Mouse (Mus musculus) intestine, postnatal 0 days (tissue): Measurements from ENCODE around the gene Gm42420. TPM values are rescaled to one million over a fixed set of nuclear protein-coding genes. Genes with fewer than 3 reads are reported as not detected.
A peak's percentile ranks its signal among the peaks of the same experiment; 100 is the strongest.

ENCODE experiments used
- ATAC-seq: fragments of 200-750 bp; cut with Nextera tagmentation; 2 replicates; pipeline ENCODE4 v1.8.0; 2017; ENCODE audit warnings: mild to moderate bottlenecking, moderate TSS enrichment, moderate library complexity
- H3K27ac ChIP-seq: fragments of 300-500 bp; sonication (generic); 2 replicates; pipeline ENCODE4 v1.5.1; 2014; ENCODE audit warnings: mild to moderate bottlenecking, low read depth, low read length, moderate library complexity
- H3K27me3 ChIP-seq: fragments of 300-500 bp; sonication (generic); replicated peaks from 2 replicates; pipeline ENCODE4 v1.6.1; 2014; ENCODE audit warnings: low read length, mixed read lengths; ENCODE audit not compliant: control insufficient read depth, insufficient read depth
- H3K36me3 ChIP-seq: fragments of 300-500 bp; sonication (generic); 2 replicates; pipeline ENCODE4 v1.6.1; 2014; ENCODE audit warnings: mild to moderate bottlenecking, moderate library complexity; ENCODE audit not compliant: control insufficient read depth, insufficient read depth
- H3K4me1 ChIP-seq: fragments of 300-500 bp; sonication (generic); replicated peaks from 2 replicates; pipeline ENCODE4 v1.6.1; 2014; ENCODE audit warnings: antibody characterized with exemption, low read length, mixed read lengths; ENCODE audit not compliant: control insufficient read depth, insufficient read depth
- H3K4me2 ChIP-seq: fragments of 300-500 bp; sonication (generic); replicated peaks from 2 replicates; pipeline ENCODE4 v1.6.1; 2014; ENCODE audit warnings: low read depth, mild to moderate bottlenecking, moderate library complexity
- H3K4me3 ChIP-seq: fragments of 300-500 bp; sonication (generic); 2 replicates; pipeline ENCODE4 v1.5.1; 2014; ENCODE audit warnings: low read depth, low read length
- H3K9ac ChIP-seq: fragments of 300-500 bp; sonication (generic); 2 replicates; pipeline ENCODE4 v1.6.1; 2014; ENCODE audit warnings: mild to moderate bottlenecking, low read depth, low read length
- H3K9me3 ChIP-seq: fragments of 300-500 bp; sonication (generic); 2 replicates; pipeline ENCODE4 v1.6.1; 2016; ENCODE audit warnings: mixed run types; ENCODE audit not compliant: control insufficient read depth
- CTCF ChIP-seq: sonication (generic); IDR thresholded peaks from 2 replicates; pipeline ENCODE4 v1.5.1; 2016; ENCODE audit warnings: low read depth, mild to moderate bottlenecking, control low read depth, antibody characterized with exemption, moderate library complexity
- WGBS: fragments of 180-500 bp; shearing (Covaris S2); extraction: QIAGEN DNeasy Blood & Tissue Kit; methylation state at CpG from one replicate; pipeline ENCODE4 v1.1.7; 2014; 5-methylcytosine and 5-hydroxymethylcytosine counted together
- polyA plus RNA-seq: library from polyadenylated mRNA; unstranded; fragments of >200 nt; fragmentation: Nextera tagmentation; extraction: Ambion mirVana; gene quantifications from 2 replicates; pipeline ENCODE4 v1.2.1, GENCODE M21; 2015

Gene Gm42420
- polyA plus RNA-seq, 1 experiment from 2014 or later, result 0.60 TPM

- Histone ChIP-seq H3K4me2 (no peak overlapping the region), H3K36me3 (peaks cover 57% of the 10 kb centered on the region), H3K9me3 (no peaks in the 10 kb centered on the region), H3K27ac (no peak overlapping the region), H3K9ac (no peak overlapping the region), H3K4me3 (no peak overlapping the region), H3K27me3 (no peaks in the 10 kb centered on the region), H3K4me1 (0 out of 2 replicates have a peak, but pooled peaks cover 5% of the 10 kb centered on the region)
- WGBS, result 87% methylated on average over 7 of the region's 7 CpGs
- no peak for TF ChIP-seq CTCF
- ATAC-seq, result no peak
Measured at GRCm38 (mm10) chr6:39579552-39579951, 6.0 kb upstream of the Gm42420 start.

GRCm38 (mm10) chr6:39580558-39580957, 5.0 kb upstream of the Gm42420 start:
- no peak overlapping the region for H3K4me3 ChIP-seq
- WGBS, result 91% methylated on average over 2 of the region's 2 CpGs
- no peaks in the 10 kb centered on the region for H3K9me3 ChIP-seq
- TF ChIP-seq CTCF, result no peak
- no peak overlapping the region for H3K4me2 ChIP-seq
- H3K27me3 ChIP-seq, result no peaks in the 10 kb centered on the region
- H3K9ac ChIP-seq, result no peak overlapping the region
- no peak for ATAC-seq
- H3K36me3 ChIP-seq, result peaks cover 65% of the 10 kb centered on the region
- H3K27ac ChIP-seq, result no peak overlapping the region
- H3K4me1 ChIP-seq, result no peaks in the 10 kb centered on the region

GRCm38 (mm10) chr6:39581087-39581784, 4.3 kb upstream of the Gm42420 start:
- Histone ChIP-seq H3K36me3 (peaks cover 72% of the 10 kb centered on the region), H3K27me3 (no peaks in the 10 kb centered on the region), H3K27ac (no peak overlapping the region), H3K9ac (no peak overlapping the region), H3K4me1 (no peaks in the 10 kb centered on the region), H3K9me3 (no peaks in the 10 kb centered on the region), H3K4me3 (no peak overlapping the region), H3K4me2 (no peak overlapping the region)
- WGBS, result 77% methylated on average over 7 of the region's 7 CpGs
- no peak for TF ChIP-seq CTCF
- no peak for ATAC-seq

- H3K27me3 ChIP-seq, result no peaks in the 10 kb centered on the region
- H3K9ac ChIP-seq, result no peak overlapping the region
- H3K27ac ChIP-seq, result no peak overlapping the region
- H3K4me2 ChIP-seq, result no peak overlapping the region
- ATAC-seq, result no peak
- 92% methylated on average over 4 of the region's 4 CpGs for WGBS
- H3K4me3 ChIP-seq, result no peak overlapping the region
- no peaks in the 10 kb centered on the region for H3K9me3 ChIP-seq
- H3K36me3 ChIP-seq, result peaks cover 8% of the 10 kb centered on the region; the same call in 1 of the 2 replicates
- H3K4me1 ChIP-seq, result no peaks in the 10 kb centered on the region
- no peak for TF ChIP-seq CTCF
Measured at GRCm38 (mm10) chr6:39591481-39591880, 5.9 kb downstream of the Gm42420 start.

GRCm38 (mm10) chr6:39592401-39593214, 7.1 kb downstream of the Gm42420 start, which contains the start of gene Ndufb2:
TSS of gene Ndufb2 (plus strand) at chr6:39592574.
- Histone ChIP-seq H3K36me3 (peaks cover 13% of the 10 kb centered on the region; the same call in 1 of the 2 replicates), H3K9ac (peak within 1 kb of the TSS; percentile 67), H3K4me2 (peak within 1 kb of the TSS; percentile 74), H3K27ac (peak within 1 kb of the TSS; percentile 62), H3K4me3 (peak within 1 kb of the TSS; percentile 74), H3K9me3 (no peaks in the 10 kb centered on the region), H3K4me1 (no peaks in the 10 kb centered on the region), H3K27me3 (no peaks in the 10 kb centered on the region)
- no peak for TF ChIP-seq CTCF
- ATAC-seq, result peak; percentile 98
- WGBS, result under 1% methylated on average over 56 of the region's 56 CpGs

GRCm38 (mm10) chr6:39600851-39601250, 15.3 kb downstream of the Gm42420 start:
- ATAC-seq, result no peak
- 96% methylated on average over 3 of the region's 3 CpGs for WGBS
- H3K4me1 ChIP-seq, result no peaks in the 10 kb centered on the region
- H3K9ac ChIP-seq, result no peak overlapping the region
- H3K9me3 ChIP-seq, result no peaks in the 10 kb centered on the region
- peaks cover 38% of the 10 kb centered on the region for H3K36me3 ChIP-seq
- H3K27me3 ChIP-seq, result no peaks in the 10 kb centered on the region
- H3K27ac ChIP-seq, result no peak overlapping the region
- no peak overlapping the region for H3K4me2 ChIP-seq
- no peak for TF ChIP-seq CTCF
- H3K4me3 ChIP-seq, result no peak overlapping the region
